Mouse (Mus musculus) liver, adult 2 months (tissue): ENCODE data around the gene Mdga1. TPM values are rescaled to one million over a fixed set of nuclear protein-coding genes. Genes with fewer than 3 reads are reported as not detected.

Experiments
- DNase-seq: peaks from one replicate; pipeline ENCODE4 v3.0.0-alpha.2; 2011; ENCODE audit warnings: low read depth, low spot score; ENCODE audit errors: extremely low read depth
- H3K27ac ChIP-seq: fragments of 200-500 bp; replicated peaks from 2 replicates; pipeline ENCODE4 v1.5.1; 2012; ENCODE audit warnings: low read depth, mild to moderate bottlenecking, control low read depth, inconsistent platforms, low read length; ENCODE audit not compliant: insufficient read depth
- H3K27me3 ChIP-seq: fragments of 200-500 bp; 2 replicates; pipeline ENCODE4 v1.6.1; 2012; ENCODE audit warnings: mild to moderate bottlenecking, moderate library complexity, low read length, inconsistent platforms; ENCODE audit not compliant: control insufficient read depth, insufficient read depth
- H3K36me3 ChIP-seq: fragments of 200-500 bp; 2 replicates; pipeline ENCODE4 v1.6.1; 2012; ENCODE audit warnings: low read length, inconsistent platforms; ENCODE audit not compliant: control insufficient read depth, insufficient read depth
- H3K4me1 ChIP-seq: fragments of 200-500 bp; 2 replicates; pipeline ENCODE4 v1.6.1; 2011; ENCODE audit warnings: low read length; ENCODE audit not compliant: control insufficient read depth, insufficient read depth
- H3K4me3 ChIP-seq: fragments of 200-500 bp; 2 replicates; pipeline ENCODE4 v1.5.1; 2011; ENCODE audit warnings: low read depth, mild to moderate bottlenecking, control low read depth, low read length, moderate library complexity; ENCODE audit not compliant: insufficient read depth
- H3K79me2 ChIP-seq: fragments of 200-500 bp; 2 replicates; pipeline ENCODE4 v1.6.1; 2012; ENCODE audit warnings: inconsistent platforms, mild to moderate bottlenecking, low read length, moderate library complexity; ENCODE audit not compliant: control insufficient read depth, insufficient read depth
- H3K9ac ChIP-seq: fragments of 200-500 bp; 2 replicates; pipeline ENCODE4 v1.6.1; 2012; ENCODE audit warnings: low read depth, mild to moderate bottlenecking, control low read depth, inconsistent platforms, low read length
- CTCF ChIP-seq: fragments of 200-500 bp; IDR thresholded peaks from 2 replicates; pipeline ENCODE4 v1.5.1; 2011; ENCODE audit warnings: low read depth, low read length, control low read depth
- POLR2A ChIP-seq: fragments of 200-500 bp; IDR thresholded peaks from 2 replicates; pipeline ENCODE4 v1.6.1; 2011; ENCODE audit warnings: low read length, control low read depth; ENCODE audit not compliant: insufficient read depth; ENCODE audit errors: extremely low read depth
- WGBS: fragments of 180-500 bp; shearing (Covaris S2); methylation state at CpG from one replicate; pipeline ENCODE4 v1.1.7; 2018; 5-methylcytosine and 5-hydroxymethylcytosine counted together
- polyA plus RNA-seq: library from polyadenylated mRNA; depleted of rRNA; stranded (reverse); fragments of >200 nt; gene quantifications from 2 replicates; pipeline ENCODE4 v1.2.3, GENCODE M21; 2012
- total RNA-seq: library from RNA; depleted of rRNA; stranded (reverse); fragments of >200 nt; gene quantifications from 2 replicates; pipeline ENCODE4 v1.2.3, GENCODE M21; 2014

Gene Mdga1
- total and polyA plus RNA-seq, 2 experiments, result 0.09 to 0.64 TPM

GRCm38 (mm10) chr17:29979841-29980240 lies 10.0 kb upstream of the Mdga1 start:
- TF ChIP-seq CTCF (no peak), POLR2A (no peak)
- 93% methylated on average over 7 of the region's 7 CpGs for WGBS
- Histone ChIP-seq H3K4me3 (no peak overlapping the region), H3K36me3 (no peaks in the 10 kb centered on the region), H3K9ac (no peak overlapping the region), H3K79me2 (no peaks in the 10 kb centered on the region; the same call in 1 of the 2 replicates), H3K4me1 (no peaks in the 10 kb centered on the region), H3K27ac (no peak overlapping the region), H3K27me3 (no peaks in the 10 kb centered on the region)
- DNase-seq, result no peak

- Histone ChIP-seq H3K9ac (no peak overlapping the region), H3K36me3 (no peaks in the 10 kb centered on the region), H3K79me2 (no peaks in the 10 kb centered on the region; the same call in 1 of the 2 replicates), H3K4me1 (no peaks in the 10 kb centered on the region), H3K27me3 (no peaks in the 10 kb centered on the region), H3K27ac (no peak overlapping the region), H3K4me3 (no peak overlapping the region)
- no peak for TF ChIP-seq CTCF
- no peak for TF ChIP-seq POLR2A
- no peak for DNase-seq
- 60% methylated on average over 4 of the region's 4 CpGs for WGBS
Observed at GRCm38 (mm10) chr17:29979020-29979419, 9.1 kb upstream of the Mdga1 start.

GRCm38 (mm10) chr17:29975731-29976130 lies 5.8 kb upstream of the Mdga1 start:
- Histone ChIP-seq H3K27ac (no peak overlapping the region), H3K27me3 (no peaks in the 10 kb centered on the region), H3K79me2 (no peaks in the 10 kb centered on the region; the same call in 1 of the 2 replicates), H3K4me1 (no peaks in the 10 kb centered on the region), H3K36me3 (no peaks in the 10 kb centered on the region), H3K4me3 (no peak overlapping the region), H3K9ac (no peak overlapping the region)
- DNase-seq, result peak; percentile 35
- 4% methylated on average over 8 of the region's 8 CpGs for WGBS
- peak; percentile 92 for TF ChIP-seq CTCF
- no peak for TF ChIP-seq POLR2A

GRCm38 (mm10) chr17:29973226-29973625 lies 3.3 kb upstream of the Mdga1 start:
- no peak overlapping the region for H3K9ac ChIP-seq
- DNase-seq, result no peak
- H3K36me3 ChIP-seq, result no peaks in the 10 kb centered on the region
- no peak overlapping the region for H3K4me3 ChIP-seq
- TF ChIP-seq CTCF, result no peak
- TF ChIP-seq POLR2A, result no peak
- H3K27ac ChIP-seq, result no peak overlapping the region
- no peaks in the 10 kb centered on the region; the same call in 1 of the 2 replicates for H3K79me2 ChIP-seq
- 83% methylated on average over 7 of the region's 7 CpGs for WGBS
- H3K4me1 ChIP-seq, result no peaks in the 10 kb centered on the region
- no peaks in the 10 kb centered on the region for H3K27me3 ChIP-seq

GRCm38 (mm10) chr17:29971761-29972432 lies 2.0 kb upstream of the Mdga1 start:
- H3K27ac ChIP-seq, result no peak overlapping the region
- no peaks in the 10 kb centered on the region; the same call in 1 of the 2 replicates for H3K79me2 ChIP-seq
- no peak for TF ChIP-seq CTCF
- H3K4me1 ChIP-seq, result no peaks in the 10 kb centered on the region
- H3K27me3 ChIP-seq, result no peaks in the 10 kb centered on the region
- no peak for DNase-seq
- 81% methylated on average over 15 of the region's 15 CpGs for WGBS
- no peak overlapping the region for H3K9ac ChIP-seq
- H3K36me3 ChIP-seq, result no peaks in the 10 kb centered on the region
- no peak overlapping the region for H3K4me3 ChIP-seq

GRCm38 (mm10) chr17:29965506-29965905 lies 4.4 kb downstream of the Mdga1 start:
- no peaks in the 10 kb centered on the region for H3K36me3 ChIP-seq
- peaks cover 4% of the 10 kb centered on the region; the same call in 1 of the 2 replicates for H3K27me3 ChIP-seq
- no peak overlapping the region for H3K4me3 ChIP-seq
- no peak overlapping the region for H3K9ac ChIP-seq
- H3K4me1 ChIP-seq, result no peaks in the 10 kb centered on the region
- no peak overlapping the region for H3K27ac ChIP-seq
- no peak for TF ChIP-seq POLR2A
- no peak for TF ChIP-seq CTCF
- WGBS, result 82% methylated on average over 5 of the region's 5 CpGs
- DNase-seq, result no peak
- no peaks in the 10 kb centered on the region for H3K79me2 ChIP-seq
